Mouse (Mus musculus): ENCODE data around the gene Pik3c2b.

Gene Pik3c2b

DNA sequence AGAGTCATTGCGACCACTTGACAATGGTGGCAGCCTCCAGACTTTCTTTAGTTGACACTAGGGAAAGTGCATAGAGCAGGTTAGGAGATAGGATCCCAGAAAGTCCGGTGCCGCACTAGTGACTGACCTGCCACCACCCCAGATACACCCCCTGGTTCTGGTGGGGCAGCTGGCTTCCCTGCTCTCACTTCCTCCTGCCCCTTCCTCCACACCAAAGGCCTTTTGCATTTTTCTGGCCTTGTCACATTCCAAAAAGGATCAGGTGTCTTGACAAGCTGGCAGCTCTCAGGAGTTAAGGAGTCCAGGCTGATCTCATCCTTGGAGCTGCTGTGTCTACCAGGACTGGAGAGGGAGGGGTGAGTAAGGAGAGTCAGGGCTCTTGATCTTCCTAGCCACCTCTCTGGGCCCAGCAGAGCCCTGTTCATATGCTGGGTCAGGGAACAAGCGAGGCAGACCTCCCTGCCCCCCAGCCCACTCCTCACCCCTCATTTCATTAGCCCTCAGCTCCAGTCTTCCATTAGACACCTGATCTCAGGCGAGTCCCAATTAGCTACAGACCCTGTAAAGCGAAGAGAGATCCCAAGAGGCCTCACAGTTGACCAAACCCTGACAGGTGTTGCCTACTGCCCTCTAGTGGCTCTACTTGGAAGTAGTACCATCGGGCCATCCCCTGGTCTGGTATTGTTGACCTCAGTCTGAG lies 41.9 kb downstream of the Pik3c2b start:
- CTCF ChIA-PET: interaction anchor here (0.7 to 1.0 kb wide), 5 partner anchors 9 to 49 kb away, joined by 3 to 6 read pairs (median 4); no protein-coding TSS in a partner anchor

DNA sequence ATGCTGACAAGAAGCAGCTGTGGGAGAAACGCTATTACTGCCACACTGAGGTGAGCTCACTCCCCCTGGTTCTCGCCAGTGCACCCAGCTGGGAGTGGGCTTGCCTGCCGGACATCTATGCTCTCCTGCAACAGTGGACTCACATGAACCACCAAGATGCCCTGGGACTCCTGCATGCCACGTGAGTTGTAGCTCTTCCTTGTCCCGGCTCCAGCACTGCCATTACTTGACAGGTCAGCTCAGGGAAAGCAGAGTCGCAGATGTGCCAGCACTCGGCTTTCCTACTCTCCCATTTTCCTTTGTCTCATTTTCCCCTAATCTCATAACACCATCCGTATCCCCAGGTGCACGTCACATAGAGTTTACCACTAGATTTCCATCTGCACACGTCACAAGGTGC lies 42.7 kb downstream of the Pik3c2b start:
- CTCF ChIA-PET: interaction anchor here (0.6 to 1.0 kb wide), 5 partner anchors 8 to 1612 kb away, joined by 3 to 6 read pairs (median 5); no protein-coding TSS in a partner anchor

DNA sequence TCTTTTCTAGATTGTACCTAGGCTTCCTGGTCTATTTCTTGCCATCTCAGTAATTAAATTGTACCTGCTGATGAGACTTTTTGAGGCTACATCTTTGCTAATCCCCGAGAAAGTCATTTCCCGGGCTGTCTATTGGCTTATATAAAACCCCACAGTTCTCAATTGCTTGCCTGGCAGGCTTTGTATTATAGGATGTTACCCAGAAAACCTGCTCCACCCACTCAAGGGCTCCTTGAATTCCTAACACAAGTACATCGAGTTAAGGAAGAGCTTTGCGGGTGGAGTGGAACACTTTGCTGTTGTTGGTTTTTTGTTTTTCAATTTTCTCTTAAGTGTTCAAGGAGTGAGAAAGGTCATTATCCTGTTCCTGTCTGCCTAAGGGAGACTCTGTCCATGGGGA lies 43.9 kb downstream of the Pik3c2b start:
- CTCF ChIA-PET: no interaction called here

DNA sequence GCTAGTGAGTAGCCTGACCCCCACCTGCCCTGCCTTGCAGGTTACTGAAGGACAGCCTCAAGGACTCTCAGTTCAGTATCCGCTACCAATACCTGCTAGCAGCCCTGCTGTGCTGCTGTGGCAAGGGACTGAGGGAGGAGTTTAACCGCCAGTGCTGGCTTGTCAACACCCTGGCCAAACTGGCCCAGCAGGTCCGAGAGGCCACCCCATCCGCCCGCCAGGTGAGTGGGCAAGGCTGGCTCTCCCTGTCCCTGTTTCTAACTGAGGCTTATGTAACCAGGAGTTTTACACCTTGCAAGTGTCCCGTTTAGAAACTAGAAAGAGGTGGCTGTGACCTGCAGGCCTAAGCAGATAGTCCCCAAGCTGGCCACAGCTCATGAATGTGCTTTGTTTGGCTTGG lies 45.2 kb downstream of the Pik3c2b start:
- CTCF ChIA-PET: interaction anchor here (1.3 kb wide), 1 partner anchor 50 kb away, joined by 4 read pairs; no protein-coding TSS in a partner anchor

DNA sequence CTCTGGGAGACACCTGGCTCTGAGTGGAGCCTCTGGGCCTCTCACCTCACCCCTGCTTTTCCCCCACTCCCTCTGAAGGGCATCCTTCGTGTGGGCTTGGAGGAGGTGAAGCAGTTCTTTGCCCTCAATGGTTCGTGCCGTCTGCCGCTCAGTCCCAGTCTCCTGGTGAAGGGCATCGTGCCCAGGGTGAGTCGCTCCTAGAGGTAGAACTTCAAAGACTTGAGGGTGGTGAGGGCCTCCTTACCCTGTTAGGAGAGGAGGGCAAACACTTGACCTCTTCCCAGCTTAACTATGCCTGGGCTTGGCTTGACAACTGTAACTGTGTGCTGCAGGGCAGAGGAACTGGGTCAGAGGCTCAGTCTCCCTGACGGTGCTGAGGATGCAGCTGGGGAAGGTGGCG lies 46.0 kb downstream of the Pik3c2b start:
- CTCF ChIA-PET: interaction anchor here (1.3 kb wide), 1 partner anchor 51 kb away, joined by 4 read pairs; no protein-coding TSS in a partner anchor

DNA sequence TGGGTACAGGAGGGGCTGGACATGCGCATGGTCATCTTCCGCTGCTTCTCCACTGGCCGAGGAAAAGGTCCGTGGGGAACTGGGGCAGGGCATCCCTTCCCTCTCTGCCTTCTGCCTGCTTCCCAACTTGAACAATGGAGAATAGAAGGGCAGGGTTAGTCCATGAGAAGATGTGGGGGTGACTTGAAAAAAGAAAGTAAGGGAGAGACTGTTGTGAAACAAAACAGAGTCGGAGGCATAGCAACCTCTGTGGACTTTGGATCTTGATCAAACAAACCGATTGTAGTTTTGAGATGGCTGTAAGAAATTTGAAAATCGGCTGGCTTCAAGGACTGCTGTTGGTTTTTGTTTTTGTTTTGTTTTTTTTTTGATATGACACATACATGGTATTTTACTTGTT lies 48.3 kb downstream of the Pik3c2b start:
- CTCF ChIA-PET: interaction anchor here (1.0 to 1.2 kb wide), 2 partner anchors 15 to 51 kb away, joined by 3 read pairs; no protein-coding TSS in a partner anchor

DNA sequence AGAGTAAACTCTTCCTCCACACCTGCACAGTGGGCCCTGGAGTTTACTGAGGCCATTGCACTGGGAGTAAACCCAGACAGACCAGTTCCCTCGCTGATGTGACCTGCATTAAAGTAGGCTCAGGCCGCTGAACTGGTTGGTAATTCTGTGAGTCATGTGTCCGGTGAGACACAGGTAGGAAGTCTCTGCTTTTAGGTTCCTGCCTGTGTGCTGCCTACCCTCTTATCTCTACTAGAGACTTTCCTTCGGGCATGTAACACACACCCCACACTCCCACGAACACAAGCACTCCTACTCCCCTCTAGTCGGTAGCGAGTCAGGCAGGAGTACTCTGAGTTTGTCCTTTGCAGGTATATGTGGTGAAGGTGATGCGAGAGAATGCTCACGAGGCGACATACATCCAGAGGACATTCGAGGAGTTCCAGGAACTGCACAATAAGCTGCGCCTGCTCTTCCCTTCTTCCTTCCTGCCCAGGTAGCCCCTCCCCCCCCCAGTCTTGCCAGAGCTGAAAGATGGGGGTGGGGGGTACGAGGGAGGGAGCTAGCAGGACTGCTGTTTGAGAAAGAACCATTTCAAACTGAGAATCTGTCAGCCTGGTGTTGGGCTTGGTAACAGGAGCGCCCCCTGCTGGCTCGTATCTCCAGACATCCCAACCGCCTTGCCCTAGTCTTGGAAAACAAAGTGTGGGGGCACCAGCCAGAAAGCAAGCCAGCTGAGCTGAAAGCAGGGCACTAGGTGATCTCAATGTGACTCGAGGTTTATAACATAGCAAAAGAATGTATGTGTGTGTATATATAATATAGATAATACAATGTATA lies 55.7 kb downstream of the Pik3c2b start:
- CTCF ChIA-PET: interaction anchor here (0.6 kb wide), 1 partner anchor 57 kb away, joined by 24 read pairs; no protein-coding TSS in a partner anchor

DNA sequence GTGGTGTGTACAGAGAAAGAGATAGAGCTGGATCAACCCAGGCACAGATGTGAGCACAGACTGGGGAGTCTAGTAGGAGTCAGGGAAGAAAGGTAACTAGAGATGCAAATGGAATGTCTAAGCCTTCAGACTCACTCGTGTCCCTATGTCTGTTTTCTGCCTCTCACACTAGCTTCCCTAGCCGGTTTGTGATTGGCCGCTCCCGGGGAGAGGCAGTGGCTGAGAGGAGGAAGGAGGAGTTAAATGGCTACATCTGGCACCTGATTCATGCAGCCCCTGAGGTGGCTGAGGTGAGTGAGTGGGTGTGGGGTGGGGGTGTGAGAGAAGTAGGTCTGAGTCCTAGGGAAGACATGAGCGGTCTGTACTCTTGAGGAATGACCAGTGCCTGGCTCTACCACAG lies 56.6 kb downstream of the Pik3c2b start:
- CTCF ChIA-PET: no interaction called here

DNA sequence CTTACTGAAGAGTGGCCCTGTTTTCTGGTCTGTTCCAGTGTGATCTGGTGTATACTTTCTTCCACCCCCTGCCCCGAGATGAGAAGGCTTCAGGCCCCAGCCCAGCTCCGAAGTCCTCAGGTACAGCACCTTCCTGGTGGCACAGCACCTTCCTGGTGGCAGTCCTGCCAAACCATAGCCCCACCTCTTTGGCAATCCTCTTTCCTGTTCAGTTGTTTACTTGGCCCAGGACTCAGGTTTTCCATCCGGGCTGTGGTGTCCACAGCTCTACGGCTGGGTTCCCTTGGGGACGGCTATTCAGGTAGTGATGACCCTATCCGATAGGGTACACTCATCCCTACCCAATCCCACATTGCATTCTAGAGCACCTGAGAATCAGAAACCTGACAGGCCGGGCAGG lies 57.8 kb downstream of the Pik3c2b start:
- CTCF ChIA-PET: no interaction called here

DNA sequence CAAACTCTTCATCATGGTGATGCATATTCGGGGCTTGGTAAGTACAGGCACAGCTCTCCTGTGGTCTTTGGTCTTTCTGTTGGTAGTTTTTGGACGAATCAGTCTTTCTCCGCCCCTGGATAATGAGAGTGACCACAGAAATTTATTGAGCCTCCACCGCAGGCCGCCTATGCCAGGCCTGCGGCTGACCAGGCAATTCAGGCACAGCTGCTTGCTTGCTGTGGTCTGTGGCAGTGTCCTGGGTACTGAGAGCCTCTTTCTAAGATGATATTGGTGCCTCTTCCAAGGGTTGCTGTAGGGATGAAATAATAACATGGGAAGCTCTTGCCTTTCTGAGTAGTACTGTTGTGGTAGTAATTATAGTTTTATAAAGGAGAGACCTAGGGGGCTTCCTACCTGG lies 58.4 kb downstream of the Pik3c2b start:
- CTCF ChIA-PET: interaction anchor here (0.6 kb wide), 1 partner anchor 74 kb away, joined by 4 read pairs; the partner anchor contains the start of gene Mdm4

DNA sequence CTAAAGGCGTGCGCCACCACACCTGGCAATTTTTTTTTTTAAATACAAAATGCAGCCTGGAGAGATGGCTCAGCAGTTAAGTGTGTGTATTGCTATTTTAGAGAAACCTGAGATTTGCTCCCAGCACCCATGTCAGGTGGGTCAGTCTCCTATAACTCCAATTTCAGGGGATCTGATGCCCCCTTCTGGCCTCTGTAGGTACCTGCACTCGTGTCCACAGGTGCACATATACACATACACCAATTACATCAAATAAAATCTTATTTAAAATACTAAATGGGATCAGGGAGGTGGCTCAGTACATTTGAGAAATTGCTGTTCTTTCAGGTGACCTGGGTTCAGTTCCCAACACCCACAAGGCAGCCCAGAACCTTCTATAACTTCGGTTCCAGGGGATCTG lies 70.6 kb downstream of the Pik3c2b start:
- CTCF ChIA-PET: no interaction called here

DNA sequence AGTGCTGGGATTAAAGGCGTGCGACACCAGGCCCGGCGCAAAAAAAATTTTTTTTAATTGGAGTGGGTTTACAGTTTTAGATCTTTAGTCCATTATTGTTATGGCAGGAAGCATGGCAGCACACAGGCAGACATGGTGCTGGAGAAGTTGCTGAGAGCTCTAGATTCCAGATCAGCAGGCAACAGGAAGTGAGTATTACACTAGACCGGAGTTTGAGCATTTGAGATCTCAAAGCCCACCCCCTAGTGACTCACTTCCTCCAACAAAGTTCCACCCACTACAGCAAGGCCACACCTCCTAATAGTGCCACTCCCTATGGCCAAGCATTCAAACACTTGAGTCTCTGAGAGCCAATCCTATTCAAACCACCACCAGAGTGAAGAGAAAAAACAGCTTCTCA lies 72.7 kb downstream of the Pik3c2b start:
- CTCF ChIA-PET: no interaction called here

DNA sequence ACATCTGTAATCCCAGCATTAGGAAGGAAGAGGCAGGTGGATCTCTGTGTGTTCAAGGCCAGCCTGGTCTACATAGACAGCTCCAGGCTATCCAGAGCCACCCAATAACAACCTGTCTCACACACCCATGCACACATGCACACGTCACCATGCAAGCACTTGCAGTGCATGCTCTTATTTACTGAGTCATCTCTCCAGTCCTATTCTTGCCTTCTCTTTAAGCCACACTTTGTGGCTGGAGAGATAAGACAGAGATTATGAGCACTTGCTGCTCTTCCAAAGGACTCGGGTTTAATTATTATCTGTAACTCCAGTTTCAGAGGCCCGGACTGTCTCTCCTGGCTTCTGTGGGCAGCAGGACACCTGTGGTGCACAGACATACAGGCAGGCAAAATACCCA lies 73.4 kb downstream of the Pik3c2b start:
- CTCF ChIA-PET: no interaction called here

DNA sequence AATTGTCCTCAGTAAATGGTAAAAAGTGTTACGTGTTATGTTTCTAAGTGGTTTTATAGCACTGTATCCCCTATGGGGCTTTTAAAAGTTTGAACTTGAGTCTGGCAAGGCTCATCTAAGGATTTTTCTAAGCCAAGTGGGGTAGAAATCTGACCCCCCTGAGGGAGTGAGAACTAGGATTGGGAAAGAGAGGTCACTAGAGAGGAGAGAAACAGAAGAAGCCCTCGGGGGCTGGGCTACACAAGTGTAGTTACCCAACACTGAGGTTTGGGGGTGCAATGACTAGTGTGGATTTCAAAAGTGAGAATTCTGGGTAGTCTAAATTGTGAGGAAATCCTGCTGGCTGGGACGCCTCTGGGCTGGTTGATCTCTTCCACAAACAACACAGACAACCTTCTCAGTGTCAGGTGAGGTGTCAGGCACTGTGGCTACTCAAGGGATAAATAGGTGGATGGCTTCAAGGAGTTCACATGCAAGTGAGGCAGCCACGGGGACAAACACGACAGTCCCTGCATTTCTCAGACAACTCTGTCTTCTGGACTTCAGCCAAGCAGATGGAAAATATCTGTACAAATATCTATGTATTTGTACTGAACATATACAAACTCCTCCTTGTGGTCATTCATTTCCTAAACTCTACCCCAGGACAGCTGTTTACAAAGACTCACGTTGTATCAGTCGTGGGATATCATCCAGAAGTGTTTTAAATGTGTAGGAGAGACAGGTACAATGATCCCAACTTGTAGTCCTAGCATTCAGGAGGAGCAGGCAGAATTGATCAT lies 74.7 kb downstream of the Pik3c2b start:
- CTCF ChIA-PET: no interaction called here

DNA sequence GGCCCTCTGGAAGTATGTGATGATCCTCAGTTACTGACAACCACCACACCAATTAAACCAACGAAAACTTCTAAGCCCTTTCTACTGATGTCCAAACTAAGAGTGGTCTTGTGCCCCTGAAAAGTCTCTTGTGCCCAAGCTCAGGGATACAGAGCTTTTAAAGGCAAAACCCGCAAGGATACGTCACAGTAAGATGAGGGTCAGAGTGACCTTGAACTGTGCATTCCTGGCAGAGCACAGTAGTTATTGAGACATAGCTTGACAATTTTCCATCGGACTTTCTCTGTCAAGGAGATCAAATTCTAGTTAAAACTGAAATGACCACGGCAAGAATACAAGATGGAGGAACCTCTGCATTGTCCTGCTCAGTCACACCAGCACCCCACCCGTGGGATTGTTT lies 75.8 kb downstream of the Pik3c2b start:
- CTCF ChIA-PET: interaction anchor here (0.8 kb wide), 1 partner anchor 16 kb away, joined by 3 read pairs; no protein-coding TSS in a partner anchor

DNA sequence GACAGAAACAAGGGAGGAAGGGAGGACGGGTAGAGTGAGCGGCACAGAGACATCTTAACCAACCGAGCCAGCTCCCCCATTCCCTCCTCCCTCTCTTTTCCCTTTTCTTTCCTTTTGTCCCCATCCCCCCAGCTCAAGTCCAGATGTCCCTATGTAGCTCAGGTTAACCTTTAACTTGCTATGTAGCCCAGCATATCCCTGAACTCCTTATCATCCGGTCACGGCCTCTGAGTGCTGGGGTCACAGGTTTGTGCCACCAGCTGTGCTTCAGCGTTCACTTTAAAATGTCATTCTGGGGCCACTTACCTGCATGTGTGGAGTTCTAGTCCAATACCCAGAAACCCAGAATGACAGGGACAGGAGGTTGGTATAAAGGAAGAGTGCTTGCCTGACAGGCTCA lies 78.7 kb downstream of the Pik3c2b start:
- CTCF ChIA-PET: interaction anchor here (0.7 kb wide), 1 partner anchor 80 kb away, joined by 5 read pairs; no protein-coding TSS in a partner anchor

DNA sequence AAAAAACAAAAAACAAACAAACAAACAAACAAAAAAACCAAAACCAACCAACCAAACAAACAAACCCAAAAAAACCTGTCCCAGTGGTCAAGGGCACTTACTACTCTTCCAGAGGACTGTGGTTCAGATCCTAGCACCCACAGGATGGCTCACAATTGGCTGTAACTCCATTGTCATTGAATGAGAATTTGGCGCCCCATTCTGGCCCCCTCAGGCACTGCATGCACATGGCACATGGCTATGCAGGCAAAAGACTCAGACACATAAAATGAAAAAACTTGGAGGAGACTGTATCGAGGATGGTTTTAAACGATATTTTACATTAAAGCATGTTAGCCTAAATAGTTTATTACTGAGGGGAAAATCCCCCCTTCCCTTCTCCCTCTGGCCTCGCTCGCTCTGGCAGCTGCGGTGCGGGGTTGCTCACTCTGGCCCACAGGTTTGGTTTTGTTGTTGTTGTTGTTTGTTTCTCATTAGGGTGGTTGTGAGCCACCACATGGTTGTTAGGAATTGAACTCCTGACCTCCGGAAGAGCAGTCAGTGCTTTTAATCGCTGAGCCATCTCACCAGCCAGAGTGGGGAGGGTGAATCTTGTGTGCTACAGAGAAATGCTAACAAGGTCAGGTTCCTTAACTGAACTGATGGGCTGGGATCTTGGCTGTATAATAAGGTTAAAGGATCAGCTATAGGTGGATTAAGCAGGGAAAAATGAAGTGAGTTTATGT lies 80.3 kb downstream of the Pik3c2b start:
- CTCF ChIA-PET: interaction anchor here (0.5 kb wide), 1 partner anchor 12 kb away, joined by 4 read pairs; no protein-coding TSS in a partner anchor

DNA sequence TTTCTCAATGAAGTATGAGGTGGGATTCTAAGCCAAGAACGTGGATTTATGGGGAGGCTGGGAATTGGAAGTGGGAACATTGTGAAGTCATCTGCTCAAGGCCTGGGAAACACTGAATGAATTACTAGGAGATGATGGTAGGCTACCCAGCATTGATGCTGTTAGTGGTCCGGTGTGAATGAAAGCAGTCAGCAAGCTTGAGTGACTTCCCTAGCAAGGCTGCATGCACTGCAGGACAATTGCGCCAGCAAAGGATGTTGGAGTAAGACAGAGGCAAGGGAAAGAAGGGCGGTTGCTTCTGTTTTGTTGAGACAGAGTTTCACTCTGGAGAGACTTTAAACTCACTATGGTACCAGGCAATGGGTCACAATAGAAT lies 80.9 kb downstream of the Pik3c2b start:
- CTCF ChIA-PET: interaction anchor here (0.5 kb wide), 1 partner anchor 12 kb away, joined by 4 read pairs; no protein-coding TSS in a partner anchor

DNA sequence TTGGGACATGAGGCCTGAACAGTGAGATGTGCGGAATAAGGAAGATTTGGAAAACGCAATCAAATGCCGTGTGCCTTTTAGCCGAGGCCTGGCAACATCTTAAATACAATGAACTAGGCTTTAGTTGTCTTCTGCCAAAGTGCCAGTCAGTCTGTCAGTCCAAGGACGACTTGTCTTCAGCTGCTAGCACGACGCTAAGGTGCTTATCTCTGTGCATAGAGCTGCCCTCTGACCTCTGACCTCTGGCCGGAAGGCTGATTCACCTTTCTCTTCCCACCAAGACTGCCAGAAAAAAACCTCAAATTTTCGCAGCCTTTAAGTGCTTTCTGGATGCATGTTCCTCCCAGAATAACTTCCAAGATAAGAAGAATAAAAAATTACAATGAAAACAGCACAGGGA lies 81.9 kb downstream of the Pik3c2b start:
- CTCF ChIA-PET: no interaction called here

DNA sequence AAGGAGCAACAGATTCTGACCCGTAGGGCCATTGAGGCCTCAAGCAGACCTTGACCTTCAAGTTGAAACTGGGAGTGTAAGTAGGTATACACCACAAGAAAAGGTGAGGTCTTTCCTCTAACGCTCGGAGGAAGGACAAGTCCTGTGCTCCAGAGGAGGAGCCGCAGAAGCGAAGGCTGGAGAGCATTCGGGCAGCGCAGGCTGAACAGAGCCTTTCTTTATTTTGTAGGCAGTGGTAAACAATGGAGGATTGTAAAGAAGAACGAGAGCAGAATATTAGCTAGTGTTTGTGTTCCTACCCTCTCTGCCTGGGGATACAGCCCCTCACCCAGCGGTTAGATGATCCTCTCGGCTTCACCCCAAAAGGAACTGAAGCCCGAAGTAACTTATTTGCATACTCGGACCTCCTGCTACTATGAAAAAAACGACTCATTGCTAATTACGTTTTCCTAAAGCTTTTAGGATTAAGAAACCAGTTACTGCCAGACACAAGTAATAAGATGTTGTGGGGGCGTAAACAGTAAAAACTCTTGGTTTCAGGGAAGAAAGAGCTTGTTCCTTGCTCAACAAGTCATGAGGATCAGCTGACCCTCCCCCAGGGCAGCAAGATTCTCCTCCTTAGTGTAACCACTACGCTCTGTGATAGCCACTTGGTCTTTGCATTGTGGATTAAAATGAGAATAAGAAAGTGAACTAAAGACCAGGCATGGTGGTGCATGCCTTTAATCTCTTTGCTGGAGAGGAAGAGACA lies 84.2 kb downstream of the Pik3c2b start:
- CTCF ChIA-PET: interaction anchor here (0.6 to 0.9 kb wide), 3 partner anchors 78 to 1788 kb away, joined by 3 to 4 read pairs (median 3); no protein-coding TSS in a partner anchor

Measured in spleen, embryonic (tissue).